Mouse (Mus musculus) heart, postnatal 0 days (tissue): ENCODE results near the gene Mb21d2. TPM values are rescaled to one million over a fixed set of nuclear protein-coding genes. Genes with fewer than 3 reads are reported as not detected.
A peak's percentile ranks its signal among the peaks of the same experiment; 100 is the strongest.

Experiments
- ATAC-seq: fragments of 200-750 bp; cut with Nextera tagmentation; 2 replicates; pipeline ENCODE4 v1.8.0; 2017; ENCODE audit warnings: low read depth, moderate number of reproducible peaks, moderate library complexity; ENCODE audit not compliant: insufficient read depth
- DNase-seq: peaks from one replicate; pipeline ENCODE4 v3.0.0-alpha.2; 2016; ENCODE audit warnings: low spot score
- H3K27ac ChIP-seq: fragments of 300-500 bp; sonication (generic); 2 replicates; pipeline ENCODE4 v1.5.1; 2014; ENCODE audit warnings: low read depth, mild to moderate bottlenecking
- H3K27me3 ChIP-seq: fragments of 300-500 bp; sonication (generic); 2 replicates; pipeline ENCODE4 v1.6.1; 2014; ENCODE audit warnings: low read length, mixed read lengths; ENCODE audit not compliant: control insufficient read depth, insufficient read depth
- H3K36me3 ChIP-seq: fragments of 300-500 bp; sonication (generic); replicated peaks from 2 replicates; pipeline ENCODE4 v1.6.1; 2014; ENCODE audit warnings: low read length, mixed read lengths; ENCODE audit not compliant: control insufficient read depth, insufficient read depth
- H3K4me1 ChIP-seq: fragments of 300-500 bp; sonication (generic); 2 replicates; pipeline ENCODE4 v1.6.1; 2014; ENCODE audit warnings: antibody characterized with exemption; ENCODE audit not compliant: control insufficient read depth, insufficient read depth
- H3K4me2 ChIP-seq: fragments of 300-500 bp; sonication (generic); 2 replicates; pipeline ENCODE4 v1.6.1; 2014; ENCODE audit warnings: low read depth, mild to moderate bottlenecking, low read length, moderate library complexity
- H3K4me3 ChIP-seq: fragments of 300-500 bp; sonication (generic); 2 replicates; pipeline ENCODE4 v1.5.1; 2014; ENCODE audit warnings: low read depth, low read length
- H3K9ac ChIP-seq: fragments of 300-500 bp; sonication (generic); replicated peaks from 2 replicates; pipeline ENCODE4 v1.6.1; 2014; ENCODE audit warnings: low read depth, low read length, mixed read lengths
- H3K9me3 ChIP-seq: fragments of 300-500 bp; sonication (generic); replicated peaks from 2 replicates; pipeline ENCODE4 v1.6.1; 2016; ENCODE audit warnings: low read length; ENCODE audit not compliant: control insufficient read depth
- CTCF ChIP-seq: IDR thresholded peaks from 2 replicates; pipeline ENCODE4 v1.5.1; 2016; ENCODE audit warnings: antibody characterized with exemption, control low read depth, low read depth
- EP300 ChIP-seq: IDR thresholded peaks from 2 replicates; pipeline ENCODE4 v1.6.1; 2016; ENCODE audit warnings: antibody characterized with exemption, low read depth
- WGBS: fragments of 180-500 bp; shearing (Covaris S2); extraction: QIAGEN DNeasy Blood & Tissue Kit; methylation state at CpG from one replicate; pipeline ENCODE4 v1.1.7; 2014; 5-methylcytosine and 5-hydroxymethylcytosine counted together
- polyA plus RNA-seq: library from polyadenylated mRNA; unstranded; fragments of >200 nt; fragmentation: Nextera tagmentation; extraction: Ambion mirVana; gene quantifications from 2 replicates; pipeline ENCODE4 v1.2.1, GENCODE M21; 2015
- total RNA-seq: library from RNA; depleted of rRNA; stranded (reverse); fragments of >200 nt; gene quantifications from 2 replicates; pipeline ENCODE4 v1.2.3, GENCODE M21; 2014; ENCODE audit warnings: low replicate concordance; rRNA removed

Gene Mb21d2
- total and polyA plus RNA-seq, 2 experiments from 2014 or later: 1.9 to 15.6 TPM

DNA sequence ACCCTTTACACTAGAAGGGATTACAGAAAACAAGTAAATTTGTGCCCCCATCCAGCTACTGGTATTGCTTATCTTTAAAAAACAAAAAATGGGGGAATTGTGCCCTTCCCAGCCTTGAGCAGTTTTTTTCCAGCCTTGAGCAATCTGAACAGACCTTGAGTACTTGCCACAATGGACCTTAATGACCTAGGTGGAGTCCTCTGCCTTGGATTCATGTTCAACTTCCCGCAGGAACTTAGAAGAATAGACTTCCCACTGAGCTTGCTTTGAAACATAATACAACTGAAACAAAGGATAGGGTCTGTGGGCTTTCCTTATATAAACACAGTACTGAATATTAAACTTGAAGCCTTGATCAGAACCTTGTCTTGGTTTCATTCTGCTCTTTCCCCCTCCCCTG is 116.2 kb downstream of the Mb21d2 start:
- Histone ChIP-seq H3K27ac (no peak overlapping the region), H3K4me3 (no peak overlapping the region), H3K27me3 (no peaks in the 10 kb centered on the region), H3K9me3 (no peaks in the 10 kb centered on the region), H3K9ac (no peak overlapping the region), H3K4me2 (no peak overlapping the region), H3K4me1 (no peaks in the 10 kb centered on the region), H3K36me3 (no peaks in the 10 kb centered on the region)
- ATAC-seq (no peak), DNase-seq (no peak)
- TF ChIP-seq EP300 (no peak), CTCF (no peak)
- WGBS: 83% methylated on average over 1 of the region's 1 CpGs

DNA sequence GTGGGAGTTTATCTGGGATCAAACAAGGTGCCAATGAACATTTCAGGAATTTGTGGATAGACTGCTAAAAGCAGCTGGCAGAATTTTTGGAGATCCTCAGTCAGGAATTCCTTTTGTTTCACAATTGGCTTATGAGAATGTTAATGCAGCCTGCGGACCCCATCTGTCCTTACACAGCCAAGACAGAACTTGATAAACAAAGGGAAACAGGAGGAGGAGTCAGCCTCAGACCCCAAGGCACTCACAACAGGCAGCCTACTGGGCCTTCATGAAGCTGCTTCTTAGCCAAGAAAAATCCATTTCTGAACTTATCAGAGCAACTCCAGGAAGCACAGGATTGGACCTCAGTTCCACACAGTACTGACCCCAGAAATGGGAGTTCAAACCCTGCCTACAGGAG is 120.4 kb downstream of the Mb21d2 start:
- DNase-seq (no peak), ATAC-seq (no peak)
- WGBS: 33% methylated on average over 1 of the region's 1 CpGs
- TF ChIP-seq EP300 (no peak), CTCF (no peak)
- Histone ChIP-seq H3K9me3 (no peaks in the 10 kb centered on the region), H3K4me2 (no peak overlapping the region), H3K27ac (no peak overlapping the region), H3K4me3 (no peak overlapping the region), H3K36me3 (no peaks in the 10 kb centered on the region), H3K9ac (no peak overlapping the region), H3K27me3 (no peaks in the 10 kb centered on the region), H3K4me1 (no peaks in the 10 kb centered on the region)

DNA sequence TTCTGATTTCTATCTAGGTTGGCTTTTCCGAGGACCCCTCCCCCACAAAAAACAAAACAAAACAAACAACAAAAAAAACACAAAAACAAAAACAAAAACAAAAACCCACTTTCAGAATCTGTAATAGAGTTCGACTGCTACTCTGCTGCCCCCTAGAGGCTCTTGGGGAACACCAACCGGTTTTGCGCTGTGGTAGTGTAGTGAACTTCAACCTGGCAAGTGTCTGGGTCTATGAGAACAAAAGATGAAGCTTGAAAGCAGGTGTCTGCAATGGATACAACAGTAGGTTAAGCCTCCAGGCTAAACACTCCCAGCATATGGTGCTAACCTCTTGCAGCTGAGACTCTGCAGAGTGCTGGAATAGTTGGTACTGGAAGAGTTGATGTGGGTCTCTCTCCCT is 136.4 kb downstream of the Mb21d2 start:
- no peaks in the 10 kb centered on the region for H3K27me3 ChIP-seq
- no peak overlapping the region for H3K9ac ChIP-seq
- no peak overlapping the region for H3K4me3 ChIP-seq
- ATAC-seq (no peak), DNase-seq (peak; percentile 10)
- no peak overlapping the region for H3K4me2 ChIP-seq
- H3K27ac ChIP-seq: no peak overlapping the region
- H3K36me3 ChIP-seq: no peaks in the 10 kb centered on the region
- H3K4me1 ChIP-seq: no peaks in the 10 kb centered on the region
- WGBS: 3% methylated on average over 4 of the region's 4 CpGs
- TF ChIP-seq CTCF (peak; percentile 70), EP300 (no peak)
- no peaks in the 10 kb centered on the region for H3K9me3 ChIP-seq

Other genes with a start within 250 kb of the Mb21d2 start
- gene Fgf12, start 176.6 kb downstream of the Mb21d2 start, total RNA-seq: 5.2 and 12.8 TPM in 2 replicates
- gene Fgf12, start 176.6 kb downstream of the Mb21d2 start, polyA plus RNA-seq: 44.8 and 50.8 TPM in 2 replicates